Mouse (Mus musculus) MEL (cell line): Measurements from ENCODE around the gene Ugt1a6b. TPM values are rescaled to one million over a fixed set of nuclear protein-coding genes. Genes with fewer than 3 reads are reported as not detected.

ENCODE experiments used
- DNase-seq: peaks from one replicate; pipeline ENCODE4 v3.0.0; 2011; ENCODE audit warnings: low read depth, low spot score
- H3K27ac ChIP-seq: 2 replicates; pipeline ENCODE4 v1.5.1; 2012; ENCODE audit warnings: low read depth, mild to moderate bottlenecking, control low read depth, low read length, moderate library complexity; ENCODE audit not compliant: control insufficient read depth
- H3K27me3 ChIP-seq, 2 experiments: fragments of 150-350 bp in 1 of 2; sonication (generic) in 1 of 2; 2 replicates each; pipeline ENCODE4 v1.6.1; 2012; ENCODE audit warnings: low read length in 2 of 2, mild to moderate bottlenecking in 2 of 2, improper control_type of control experiment in 1 of 2, moderate library complexity in 1 of 2; ENCODE audit not compliant: insufficient read depth in 2 of 2, control insufficient read depth in 1 of 2
- H3K36me3 ChIP-seq, 2 experiments: 2 replicates each; pipeline ENCODE4 v1.6.1; 2012 to 2014; ENCODE audit warnings: low read length in 2 of 2, improper control_type of control experiment in 1 of 2, inconsistent platforms in 1 of 2, mild to moderate bottlenecking in 1 of 2; ENCODE audit not compliant: insufficient read depth in 2 of 2, control insufficient read depth in 1 of 2
- H3K4me1 ChIP-seq, 2 experiments: fragments of 150-350 bp in 1 of 2; sonication (generic) in 1 of 2; 2 replicates each; pipeline ENCODE4 v1.6.1; 2012; ENCODE audit warnings: low read length in 2 of 2, improper control_type of control experiment in 1 of 2, mild to moderate bottlenecking in 1 of 2; ENCODE audit not compliant: insufficient read depth in 2 of 2, control insufficient read depth in 1 of 2
- H3K4me3 ChIP-seq, 2 experiments: fragments of 150-350 bp in 1 of 2; sonication (generic) in 1 of 2; 2 replicates each; pipeline ENCODE4 v1.5.1; 2012; ENCODE audit warnings: low read depth in 2 of 2, low read length in 2 of 2, mild to moderate bottlenecking in 2 of 2, moderate library complexity in 2 of 2, control low read depth in 1 of 2, improper control_type of control experiment in 1 of 2; ENCODE audit not compliant: control insufficient read depth in 1 of 2, insufficient read depth in 1 of 2
- H3K79me2 ChIP-seq: 2 replicates; pipeline ENCODE4 v1.6.1; 2012; ENCODE audit warnings: mild to moderate bottlenecking, low read length, moderate library complexity; ENCODE audit not compliant: control insufficient read depth, poor library complexity, insufficient read depth
- H3K9ac ChIP-seq: 2 replicates; pipeline ENCODE4 v1.6.1; 2012; ENCODE audit warnings: low read depth, mild to moderate bottlenecking, control low read depth, low read length, moderate library complexity; ENCODE audit not compliant: control insufficient read depth, poor library complexity, severe bottlenecking
- H3K9me3 ChIP-seq: fragments of 150-350 bp; sonication (generic); replicated peaks from 2 replicates; pipeline ENCODE4 v1.6.1; 2012; ENCODE audit warnings: mild to moderate bottlenecking, low read length, improper control_type of control experiment, moderate library complexity; ENCODE audit not compliant: insufficient read depth
- CHD2 ChIP-seq: IDR thresholded peaks from 2 replicates; pipeline ENCODE4 v1.6.1; 2011; ENCODE audit warnings: low read length, improper control_type of control experiment
- ELF1 ChIP-seq: IDR thresholded peaks from 2 replicates; pipeline ENCODE4 v1.6.1; 2014; ENCODE audit warnings: low read depth, mild to moderate bottlenecking, inconsistent platforms, low read length, improper control_type of control experiment, moderate library complexity
- ETS1 ChIP-seq: IDR thresholded peaks from 2 replicates; pipeline ENCODE4 v1.6.1; 2012; ENCODE audit warnings: low read depth, mild to moderate bottlenecking, inconsistent platforms, low read length, improper control_type of control experiment, moderate library complexity
- GATA1 ChIP-seq: IDR thresholded peaks from 2 replicates; pipeline ENCODE4 v1.6.1; 2011; ENCODE audit warnings: low read depth, low read length, improper control_type of control experiment
- JUND ChIP-seq: IDR thresholded peaks from 2 replicates; pipeline ENCODE4 v1.6.1; 2011; ENCODE audit warnings: low read depth, mild to moderate bottlenecking, improper control_type of control experiment, low read length
- KAT2A ChIP-seq: conservative IDR thresholded peaks from 2 replicates; pipeline ENCODE4 v1.6.1; 2012; ENCODE audit warnings: low read depth, low read length, improper control_type of control experiment, inconsistent platforms
- MAFK ChIP-seq: IDR thresholded peaks from 2 replicates; pipeline ENCODE4 v1.6.1; 2011; ENCODE audit warnings: low read depth, mild to moderate bottlenecking, low read length, improper control_type of control experiment, borderline replicate concordance
- MAX ChIP-seq: IDR thresholded peaks from 2 replicates; pipeline ENCODE4 v1.6.1; 2011; ENCODE audit warnings: low read length, improper control_type of control experiment
- MAZ ChIP-seq: IDR thresholded peaks from 2 replicates; pipeline ENCODE4 v1.6.1; 2012; ENCODE audit warnings: low read depth, mild to moderate bottlenecking, inconsistent platforms, low read length, improper control_type of control experiment
- MEF2A ChIP-seq: IDR thresholded peaks from 2 replicates; pipeline ENCODE4 v1.6.1; 2014; ENCODE audit warnings: low read depth, mild to moderate bottlenecking, inconsistent platforms, low read length, improper control_type of control experiment; ENCODE audit not compliant: poor library complexity, insufficient replicate concordance, severe bottlenecking; ENCODE audit errors: extremely low read depth
- MYC ChIP-seq: IDR thresholded peaks from 2 replicates; pipeline ENCODE4 v1.6.1; 2011; ENCODE audit warnings: low read depth, mild to moderate bottlenecking, low read length, improper control_type of control experiment, moderate library complexity
- NELFE ChIP-seq: IDR thresholded peaks from 2 replicates; pipeline ENCODE4 v1.6.1; 2011; ENCODE audit warnings: low read depth, low read length, improper control_type of control experiment
- NRF1 ChIP-seq: IDR thresholded peaks from 2 replicates; pipeline ENCODE4 v1.6.1; 2014; ENCODE audit warnings: low read depth, mild to moderate bottlenecking, inconsistent platforms, low read length, improper control_type of control experiment, moderate library complexity; ENCODE audit not compliant: poor library complexity, insufficient read depth, severe bottlenecking
- POLR2A ChIP-seq, 2 experiments: IDR thresholded peaks; 2 replicates each; pipeline ENCODE4 v1.6.1; 2011 to 2012; ENCODE audit warnings: low read length in 2 of 2, mild to moderate bottlenecking in 2 of 2, control low read depth in 1 of 2, improper control_type of control experiment in 1 of 2, low read depth in 1 of 2, moderate library complexity in 1 of 2; ENCODE audit not compliant: control insufficient read depth in 1 of 2, insufficient read depth in 1 of 2, poor library complexity in 1 of 2
- POLR2AphosphoS5 ChIP-seq: IDR thresholded peaks from 2 replicates; pipeline ENCODE4 v1.6.1; 2012; ENCODE audit warnings: low read depth, borderline replicate concordance, mild to moderate bottlenecking, inconsistent platforms, low read length, moderate library complexity, mixed read lengths
- RCOR1 ChIP-seq: IDR thresholded peaks from 2 replicates; pipeline ENCODE4 v1.6.1; 2012; ENCODE audit warnings: low read depth, mild to moderate bottlenecking, inconsistent platforms, low read length, improper control_type of control experiment
- SMC3 ChIP-seq: IDR thresholded peaks from 2 replicates; pipeline ENCODE4 v1.6.1; 2011; ENCODE audit warnings: low read depth, low read length, improper control_type of control experiment
- TBP ChIP-seq: IDR thresholded peaks from 2 replicates; pipeline ENCODE4 v1.8.0; 2011; ENCODE audit warnings: low read depth, low read length, improper control_type of control experiment
- TCF12 ChIP-seq: IDR thresholded peaks from 2 replicates; pipeline ENCODE4 v1.6.1; 2014; ENCODE audit warnings: low read depth, mild to moderate bottlenecking, inconsistent platforms, low read length, improper control_type of control experiment, moderate library complexity
- ZC3H11A ChIP-seq: IDR thresholded peaks from 2 replicates; pipeline ENCODE4 v1.6.1; 2012; ENCODE audit warnings: low read depth, mild to moderate bottlenecking, inconsistent platforms, low read length, improper control_type of control experiment
- polyA plus RNA-seq, 2 experiments: library from polyadenylated mRNA; stranded (reverse) in 1 of 2; unstranded in 1 of 2; fragments of >175 nt in 1 of 2; fragments of >200 nt in 1 of 2; gene quantifications; 2 replicates each; pipeline versions ENCODE4 v1.2.1 to v1.2.4; 2012; ENCODE audit warnings: low replicate concordance in 2 of 2, low read depth in 1 of 2; ENCODE audit not compliant: insufficient read length in 2 of 2, insufficient read depth in 1 of 2, missing spikeins in 1 of 2
- total RNA-seq: library from RNA; depleted of rRNA; stranded (reverse); fragments of 300-350 nt; gene quantifications from 2 replicates; pipeline ENCODE4 v1.2.3, GENCODE M21; 2012

Ugt1a6b gene
- total and polyA plus RNA-seq, 3 experiments, result not detected

- no peak overlapping the region for H3K9ac ChIP-seq
- no peaks in the 10 kb centered on the region for H3K27me3 ChIP-seq
- no peaks in the 10 kb centered on the region for H3K36me3 ChIP-seq
- DNase-seq, result no peak
- 0 out of 4 replicates have a peak, but pooled peaks cover 0 to 3% of the 10 kb centered on the region in 2 experiments for H3K4me1 ChIP-seq
- no peak overlapping the region for H3K4me3 ChIP-seq
- H3K27ac ChIP-seq, result no peak overlapping the region
- no peaks in the 10 kb centered on the region for H3K9me3 ChIP-seq
- TF ChIP-seq GATA1 (no peak), ELF1 (no peak), SMC3 (no peak), POLR2AphosphoS5 (no peak), KAT2A (no peak), CHD2 (no peak), MAFK (no peak), JUND (no peak), MEF2A (no peak), TBP (no peak), MAZ (no peak), MYC (no peak), NELFE (no peak), POLR2A (IDR thresholded peaks at IDR 0.05; ENCODE audit: control insufficient read depth in 1 of 2, insufficient read depth in 1 of 2, low read depth in 1 of 2, low read length in 2 of 2, poor library complexity in 1 of 2) (no peak), ZC3H11A (no peak), TCF12 (no peak)
- H3K79me2 ChIP-seq, result no peaks in the 10 kb centered on the region
Measured at GRCm38 (mm10) chr1:88249596-88249995, 146.5 kb downstream of the Ugt1a6b start.

- DNase-seq, result no peak
- Histone ChIP-seq H3K27ac (no peak overlapping the region), H3K36me3 (no peaks in the 10 kb centered on the region), H3K9me3 (no peaks in the 10 kb centered on the region), H3K4me1 (0 out of 4 replicates have a peak, but pooled peaks cover 0 to 3% of the 10 kb centered on the region in 2 experiments), H3K27me3 (no peaks in the 10 kb centered on the region), H3K79me2 (no peaks in the 10 kb centered on the region), H3K9ac (no peak overlapping the region), H3K4me3 (no peak overlapping the region)
- no peak for TF ChIP-seq JUND
- no peak for TF ChIP-seq ZC3H11A
- TF ChIP-seq TBP, result no peak
- no peak for TF ChIP-seq POLR2AphosphoS5
- TF ChIP-seq MAX, result no peak
- no peak for TF ChIP-seq RCOR1
- TF ChIP-seq ETS1, result no peak
- no peak for TF ChIP-seq NRF1
Measured at GRCm38 (mm10) chr1:88250023-88250422, 147.0 kb downstream of the Ugt1a6b start.
